Mouse (Mus musculus) thymus, adult 2 months (tissue): ENCODE data around the gene Rec8. TPM values are rescaled to one million over a fixed set of nuclear protein-coding genes. Genes with fewer than 3 reads are reported as not detected.
A peak's percentile ranks its signal among the peaks of the same experiment; 100 is the strongest.

Experiments
- DNase-seq: peaks from one replicate; pipeline ENCODE4 v3.0.0; 2021
- H3K27ac ChIP-seq: fragments of 200-500 bp; 2 replicates; pipeline ENCODE4 v1.5.1; 2012; ENCODE audit warnings: low read length, control low read depth; ENCODE audit not compliant: control insufficient read depth, insufficient read depth
- H3K27me3 ChIP-seq: fragments of 200-500 bp; 2 replicates; pipeline ENCODE4 v1.6.1; 2012; ENCODE audit warnings: mild to moderate bottlenecking, low read length, moderate library complexity, mixed read lengths; ENCODE audit not compliant: control insufficient read depth, insufficient read depth
- H3K36me3 ChIP-seq: fragments of 200-500 bp; 2 replicates; pipeline ENCODE4 v1.6.1; 2012; ENCODE audit warnings: mild to moderate bottlenecking, low read length, moderate library complexity; ENCODE audit not compliant: control insufficient read depth, insufficient read depth
- H3K4me1 ChIP-seq: fragments of 200-500 bp; replicated peaks from 2 replicates; pipeline ENCODE4 v1.6.1; 2012; ENCODE audit warnings: low read length; ENCODE audit not compliant: control insufficient read depth, insufficient read depth
- H3K4me3 ChIP-seq: fragments of 200-500 bp; 2 replicates; pipeline ENCODE4 v1.5.1; 2012; ENCODE audit warnings: mild to moderate bottlenecking, low read length, control low read depth, moderate library complexity; ENCODE audit not compliant: control insufficient read depth, insufficient read depth
- CTCF ChIP-seq: fragments of 200-500 bp; IDR thresholded peaks from 2 replicates; pipeline ENCODE4 v1.5.1; 2012; ENCODE audit warnings: mild to moderate bottlenecking, control low read depth, low read length, moderate library complexity, borderline replicate concordance; ENCODE audit not compliant: control insufficient read depth, poor library complexity, insufficient read depth; ENCODE audit errors: extremely low read depth
- POLR2A ChIP-seq: fragments of 200-500 bp; IDR thresholded peaks from 2 replicates; pipeline ENCODE4 v1.6.1; 2012; ENCODE audit warnings: mild to moderate bottlenecking, low read length, control low read depth, moderate library complexity; ENCODE audit not compliant: control insufficient read depth, poor library complexity, insufficient read depth; ENCODE audit errors: extremely low read depth
- WGBS: fragments of 180-500 bp; shearing (Covaris S2); methylation state at CpG from one replicate; pipeline ENCODE4 v1.1.7; 2018; 5-methylcytosine and 5-hydroxymethylcytosine counted together
- polyA plus RNA-seq: library from polyadenylated mRNA; depleted of rRNA; stranded (reverse); fragments of >200 nt; gene quantifications from 2 replicates; pipeline ENCODE4 v1.2.3, GENCODE M21; 2012

The Rec8 gene
- polyA plus RNA-seq, 1 experiment, result 2.9 TPM

DNA sequence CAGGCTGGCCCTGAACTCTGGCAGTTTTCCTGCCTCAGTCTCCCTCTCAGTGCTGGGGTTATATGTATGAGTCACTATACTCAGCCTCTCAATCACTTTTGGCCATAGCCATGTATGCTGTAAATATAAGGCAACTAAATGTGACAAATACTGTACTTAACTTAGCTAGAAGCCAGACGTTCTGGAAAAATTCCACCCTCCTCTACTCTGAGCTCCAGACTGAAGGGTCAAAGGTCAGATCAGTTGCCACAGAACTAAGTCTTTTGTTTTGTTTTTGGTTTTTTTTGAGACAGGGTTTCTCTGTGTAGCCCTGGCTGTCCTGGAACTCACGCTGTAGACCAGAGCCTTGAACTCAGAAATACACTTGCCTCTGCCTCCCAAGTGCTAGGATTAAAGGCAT is 2.0 kb upstream of the Rec8 start:
- H3K4me3 ChIP-seq, result no peak overlapping the region
- 88% methylated on average over 2 of the region's 2 CpGs for WGBS
- H3K27ac ChIP-seq, result no peak overlapping the region
- no peak for DNase-seq
- no peaks in the 10 kb centered on the region for H3K36me3 ChIP-seq
- TF ChIP-seq POLR2A, result no peak
- TF ChIP-seq CTCF, result no peak
- H3K27me3 ChIP-seq, result no peaks in the 10 kb centered on the region
- peaks cover 8% of the 10 kb centered on the region for H3K4me1 ChIP-seq

DNA sequence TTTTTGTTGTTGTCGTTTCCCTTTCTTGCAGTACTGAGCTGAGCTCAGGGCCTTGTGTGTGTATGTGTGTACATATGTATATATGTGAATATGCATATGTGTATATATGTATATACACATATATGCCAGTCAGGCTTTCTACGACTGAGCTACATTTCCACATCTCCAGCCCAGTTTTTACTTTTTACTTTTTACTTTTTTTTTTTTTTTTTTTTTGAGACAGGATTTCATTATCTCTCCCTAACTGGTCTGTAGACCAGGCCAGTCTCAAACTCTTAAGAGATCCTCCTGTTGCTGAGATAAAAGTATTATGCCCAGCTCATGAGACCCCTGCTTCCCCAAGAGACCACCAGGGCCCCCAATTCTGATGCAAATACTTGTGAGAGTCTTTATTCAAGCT is 993 bp upstream of the Rec8 start:
- WGBS, result 91% methylated on average over 2 of the region's 2 CpGs

DNA sequence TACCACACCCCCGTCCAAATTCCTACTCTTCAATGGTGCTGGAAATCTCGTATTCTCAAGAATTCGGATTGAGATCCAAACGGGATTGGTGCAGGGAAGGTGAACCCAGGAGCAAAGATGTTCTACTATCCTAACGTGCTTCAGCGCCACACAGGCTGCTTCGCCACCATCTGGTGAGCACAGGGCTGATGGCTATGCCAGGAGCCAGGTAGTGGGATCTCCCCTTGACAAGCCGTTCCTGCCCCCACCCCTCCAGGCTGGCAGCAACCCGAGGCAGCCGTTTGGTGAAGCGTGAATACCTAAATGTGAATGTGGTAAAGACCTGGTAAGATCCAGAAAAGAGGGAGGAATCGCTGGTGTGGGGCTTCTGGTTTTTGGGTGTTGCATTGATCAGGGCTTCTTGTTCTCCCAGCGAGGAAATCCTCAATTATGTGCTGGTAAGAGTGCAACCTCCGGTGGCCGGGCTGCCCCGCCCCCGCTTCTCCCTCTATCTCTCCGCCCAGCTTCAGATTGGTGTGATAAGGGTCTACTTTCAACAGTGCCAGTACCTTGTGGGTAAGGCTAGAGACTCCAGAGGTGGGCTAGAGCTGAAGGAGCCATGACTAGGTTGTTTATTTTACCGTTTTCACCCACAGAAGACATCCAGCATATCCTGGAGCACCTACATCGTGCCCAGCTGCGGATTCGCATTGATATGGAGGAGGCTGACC is 804 bp downstream of the Rec8 start:
- H3K27ac ChIP-seq, result no peak overlapping the region; the same call in 1 of the 2 replicates
- no peak for TF ChIP-seq CTCF
- no peak for TF ChIP-seq POLR2A

More for the DNA sequence above, 993 bp upstream of the Rec8 start:
- Histone ChIP-seq H3K4me1 (peaks cover 8% of the 10 kb centered on the region), H3K27me3 (no peaks in the 10 kb centered on the region), H3K4me3 (no peak overlapping the region), H3K27ac (no peak overlapping the region), H3K36me3 (no peaks in the 10 kb centered on the region)
- TF ChIP-seq POLR2A (no peak), CTCF (no peak)
- no peak for DNase-seq

DNA sequence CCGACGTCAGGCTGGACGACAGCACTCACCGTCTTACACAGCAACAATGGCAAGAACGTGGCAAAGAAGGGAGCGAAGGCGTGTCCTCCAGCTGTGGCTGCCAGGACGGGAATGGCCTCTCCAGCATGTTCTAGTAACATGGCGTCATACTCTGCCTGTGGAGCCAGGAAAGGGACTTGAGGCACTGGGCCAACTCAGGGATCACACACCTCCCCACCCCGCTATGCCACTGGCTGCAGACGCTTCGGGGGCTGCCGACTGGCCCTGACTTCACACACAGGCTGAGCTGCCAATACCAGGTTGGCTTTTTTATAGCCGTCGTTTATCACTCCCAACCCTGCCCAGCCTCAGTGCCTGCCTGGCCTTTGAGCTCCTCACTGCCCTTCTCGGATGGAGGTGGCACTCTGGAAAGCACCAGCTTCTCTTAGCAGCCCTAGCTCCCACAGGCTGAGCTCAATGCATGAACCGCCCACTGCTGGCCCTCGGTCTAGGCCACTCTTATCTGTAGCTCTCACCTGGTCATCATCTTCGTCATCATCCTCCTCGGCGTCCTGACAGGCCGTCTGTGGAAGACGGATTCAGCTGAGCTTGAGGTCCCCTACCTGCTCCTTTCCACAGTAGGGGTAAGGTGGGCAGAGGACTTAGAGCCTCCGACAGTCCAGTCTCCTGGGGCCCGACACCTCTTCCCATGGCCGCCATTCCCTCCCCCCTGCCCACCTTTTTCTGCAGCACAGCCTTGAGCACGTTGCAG is 10.4 kb downstream of the Rec8 start:
- WGBS, result 98% methylated on average over 27 of the region's 27 CpGs
- H3K4me3 ChIP-seq, result no peak overlapping the region
- no peak for DNase-seq
- H3K27me3 ChIP-seq, result no peaks in the 10 kb centered on the region
- H3K36me3 ChIP-seq, result no peaks in the 10 kb centered on the region
- H3K4me1 ChIP-seq, result no peaks in the 10 kb centered on the region
- H3K27ac ChIP-seq, result no peak overlapping the region
- no peak for TF ChIP-seq CTCF
- no peak for TF ChIP-seq POLR2A

More for the DNA sequence above, 804 bp downstream of the Rec8 start:
- Histone ChIP-seq H3K4me3 (peak overlapping the region; percentile 24), H3K27me3 (no peaks in the 10 kb centered on the region), H3K4me1 (peaks cover 8% of the 10 kb centered on the region), H3K36me3 (no peaks in the 10 kb centered on the region)
- no peak for DNase-seq
- 20% methylated on average over 22 of the region's 22 CpGs for WGBS

DNA sequence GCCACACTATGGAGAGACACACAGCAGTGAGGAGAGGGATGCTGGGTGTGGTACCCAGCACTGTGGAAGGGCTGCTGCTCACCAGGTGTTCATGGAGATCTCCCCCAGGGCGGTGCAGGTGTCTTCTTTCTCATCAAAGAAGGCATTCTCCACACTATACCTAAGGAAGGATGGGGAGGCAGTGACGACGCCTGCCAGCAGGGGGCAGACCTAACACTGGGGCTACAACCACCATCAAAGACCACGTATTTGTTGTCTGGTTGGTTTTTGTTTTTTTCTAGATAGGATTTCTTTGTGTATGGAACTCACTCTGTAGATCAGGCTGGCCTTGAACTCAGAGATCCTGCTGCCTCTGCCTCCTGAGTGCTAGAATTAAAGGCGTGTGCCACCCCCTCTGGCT is 11.5 kb downstream of the Rec8 start:
- TF ChIP-seq POLR2A (no peak), CTCF (peak; percentile 84; the same call in 1 of the 2 replicates)
- Histone ChIP-seq H3K4me1 (no peaks in the 10 kb centered on the region), H3K36me3 (no peaks in the 10 kb centered on the region), H3K4me3 (no peak overlapping the region), H3K27me3 (no peaks in the 10 kb centered on the region), H3K27ac (no peak overlapping the region)
- DNase-seq, result peak; percentile 81
- WGBS, result 38% methylated on average over 5 of the region's 5 CpGs

DNA sequence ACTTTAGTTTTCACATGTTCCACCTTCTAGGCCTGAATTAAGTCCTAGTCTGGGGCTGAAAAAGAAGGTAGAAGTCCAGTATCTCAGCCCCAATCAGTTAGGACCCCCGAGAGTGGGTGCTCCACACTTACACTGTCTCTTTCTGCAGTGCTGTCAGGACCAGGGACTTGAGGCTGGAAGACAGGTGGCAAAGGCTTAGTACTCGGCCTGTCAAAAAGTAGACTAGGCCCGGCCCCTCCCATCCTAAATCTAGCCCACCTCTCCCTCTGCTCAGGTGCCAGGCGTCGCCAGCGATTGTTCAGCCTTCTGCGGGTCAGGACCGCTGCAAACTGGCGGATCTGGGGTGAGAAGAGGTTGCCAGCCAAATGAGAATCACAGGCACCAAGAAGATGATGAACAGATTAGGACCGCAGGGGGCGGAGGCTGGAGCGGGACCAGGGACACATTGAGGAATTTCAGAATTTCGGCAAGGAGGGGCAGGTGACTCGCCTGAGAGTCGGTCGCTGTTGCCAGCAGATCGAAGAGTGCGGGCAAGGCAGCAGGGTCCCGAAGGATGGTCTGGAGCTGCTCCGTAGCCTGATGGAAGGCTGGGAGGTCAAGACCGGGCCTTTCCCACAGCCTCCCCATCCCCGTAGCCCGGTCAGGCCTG is 17.2 kb downstream of the Rec8 start:
- Histone ChIP-seq H3K27me3 (no peaks in the 10 kb centered on the region), H3K4me3 (peak overlapping the region; percentile 51), H3K36me3 (no peaks in the 10 kb centered on the region; the same call in 1 of the 2 replicates), H3K27ac (no peak overlapping the region), H3K4me1 (peaks cover 6% of the 10 kb centered on the region)
- WGBS, result 7% methylated on average over 23 of the region's 23 CpGs
- DNase-seq, result no peak
- TF ChIP-seq POLR2A, result no peak
- no peak for TF ChIP-seq CTCF
